Mouse (Mus musculus): ENCODE data around the gene Spsb1.

Gene Spsb1

GRCm38 (mm10) chr4:149893611-149894151 is 61.2 kb downstream of the Spsb1 start:
- ChIA-PET CTCF (interaction anchor here in 2 of 4 experiments (0.9 to 1.2 kb wide), 3 partner anchors 52 to 65 kb away, joined by 3 to 5 read pairs (median 4); no protein-coding TSS in a partner anchor), POLR2A (interaction anchor here in 2 of 4 experiments (0.6 to 2.5 kb wide), 9 partner anchors 9 to 210 kb away, joined by 3 to 8 read pairs (median 4); partner anchors contain the start of gene Spsb1 (in 1 of the 2))

GRCm38 (mm10) chr4:149891172-149891960 is 63.5 kb downstream of the Spsb1 start:
- CTCF ChIA-PET, result interaction anchor here in 3 of 4 experiments (1.0 to 1.5 kb wide), 3 partner anchors 21 to 50 kb away, joined by 3 to 5 read pairs (median 3); no protein-coding TSS in a partner anchor
- POLR2A ChIA-PET, result interaction anchor here in 3 of 4 experiments (0.6 to 2.4 kb wide), 17 partner anchors 7 to 231 kb away, joined by 3 to 10 read pairs (median 5); partner anchors contain the start of gene Spsb1 (in 1 of the 3)

GRCm38 (mm10) chr4:149890551-149890950 is 64.3 kb downstream of the Spsb1 start:
- ChIA-PET CTCF (interaction anchor here (0.6 to 1.5 kb wide), 5 partner anchors 20 to 426 kb away, joined by 3 to 18 read pairs (median 5); no protein-coding TSS in a partner anchor), POLR2A (interaction anchor here in 3 of 4 experiments (0.7 to 2.4 kb wide), 21 partner anchors 8 to 160 kb away, joined by 3 to 10 read pairs (median 5); partner anchors contain the start of gene Spsb1 (in 1 of the 3))

GRCm38 (mm10) chr4:149889851-149890250 is 65.0 kb downstream of the Spsb1 start:
- ChIA-PET POLR2A (interaction anchor here in 3 of 4 experiments (0.5 to 2.4 kb wide), 20 partner anchors 9 to 1080 kb away, joined by 3 to 10 read pairs (median 4); partner anchors contain the start of gene Spsb1 (in 1 of the 3)), CTCF (interaction anchor here in 2 of 4 experiments (1.0 to 1.5 kb wide), 3 partner anchors 9 to 322 kb away, joined by 3 to 5 read pairs (median 3); no protein-coding TSS in a partner anchor)

- CTCF ChIA-PET, result interaction anchor here in 1 of 4 experiments (1.0 kb wide), 1 partner anchor 10 kb away, joined by 3 read pairs; no protein-coding TSS in a partner anchor
- POLR2A ChIA-PET, result interaction anchor here in 3 of 4 experiments (0.6 to 2.4 kb wide), 9 partner anchors 10 to 549 kb away, joined by 3 to 10 read pairs (median 3); no protein-coding TSS in a partner anchor
Measured at GRCm38 (mm10) chr4:149888736-149889470, 65.9 kb downstream of the Spsb1 start.

GRCm38 (mm10) chr4:149888156-149888555 is 66.7 kb downstream of the Spsb1 start:
- ChIA-PET POLR2A (no interaction called here), CTCF (no interaction called here)

GRCm38 (mm10) chr4:149886298-149887271 is 68.3 kb downstream of the Spsb1 start:
- CTCF ChIA-PET, result interaction anchor here in 2 of 4 experiments (0.6 to 0.7 kb wide), 2 partner anchors 167 to 214 kb away, joined by 3 read pairs; no protein-coding TSS in a partner anchor
- POLR2A ChIA-PET, result interaction anchor here (0.5 to 2.1 kb wide), 14 partner anchors 12 to 202 kb away, joined by 3 to 8 read pairs (median 3); no protein-coding TSS in a partner anchor

- POLR2A ChIA-PET, result interaction anchor here in 1 of 4 experiments (1.0 to 1.2 kb wide), 4 partner anchors 10 to 62 kb away, joined by 3 to 4 read pairs (median 3); no protein-coding TSS in a partner anchor
- CTCF ChIA-PET, result interaction anchor here in 1 of 4 experiments (0.5 kb wide), 1 partner anchor 76 kb away, joined by 3 read pairs; no protein-coding TSS in a partner anchor
Measured at GRCm38 (mm10) chr4:149883990-149884389, 70.9 kb downstream of the Spsb1 start.

- ChIA-PET POLR2A (interaction anchor here in 3 of 4 experiments (0.6 to 1.6 kb wide), 13 partner anchors 9 to 205 kb away, joined by 3 to 8 read pairs (median 3); partner anchors contain the start of genes Gpr157 (in 1 of the 3) and Spsb1 (in 1 of the 3)), CTCF (interaction anchor here in 3 of 4 experiments (0.6 to 1.1 kb wide), 4 partner anchors 12 to 85 kb away, joined by 3 to 5 read pairs (median 4); no protein-coding TSS in a partner anchor)
Measured at GRCm38 (mm10) chr4:149882139-149882916, 72.5 kb downstream of the Spsb1 start.

GRCm38 (mm10) chr4:149880908-149881307 is 73.9 kb downstream of the Spsb1 start:
- CTCF ChIA-PET, result no interaction called here

GRCm38 (mm10) chr4:149879980-149880379 is 74.9 kb downstream of the Spsb1 start:
- ChIA-PET CTCF (no interaction called here), POLR2A (interaction anchor here in 2 of 4 experiments (0.5 to 2.0 kb wide), 2 partner anchors 10 to 11 kb away, joined by 5 to 7 read pairs; no protein-coding TSS in a partner anchor)

More at GRCm38 (mm10) chr4:149880908-149881307, 73.9 kb downstream of the Spsb1 start:
- POLR2A ChIA-PET, result interaction anchor here in 1 of 4 experiments (0.7 kb wide), 1 partner anchor 1409 kb away, joined by 3 read pairs; no protein-coding TSS in a partner anchor

- CTCF ChIA-PET, result interaction anchor here in 2 of 4 experiments (1.0 to 1.6 kb wide), 3 partner anchors 125 to 221 kb away, joined by 3 to 6 read pairs (median 6); partner anchors contain the start of gene Tmem201 (in 1 of the 2)
- POLR2A ChIA-PET, result interaction anchor here in 3 of 4 experiments (0.5 to 1.9 kb wide), 7 partner anchors 12 to 103 kb away, joined by 3 to 9 read pairs (median 4); partner anchors contain the start of gene Spsb1 (in 1 of the 3)
Measured at GRCm38 (mm10) chr4:149878021-149878449, 76.8 kb downstream of the Spsb1 start.

- POLR2A ChIA-PET, result interaction anchor here (0.6 to 1.9 kb wide), 16 partner anchors 11 to 939 kb away, joined by 3 to 9 read pairs (median 4); partner anchors contain the start of genes H6pd (in 1 of the 4) and Spsb1 (in 1 of the 4)
- CTCF ChIA-PET, result interaction anchor here in 3 of 4 experiments (0.5 to 2.0 kb wide), 12 partner anchors 23 to 307 kb away, joined by 3 to 7 read pairs (median 4); partner anchors contain the start of gene Tmem201 (in 1 of the 3)
Measured at GRCm38 (mm10) chr4:149877202-149877601, 77.6 kb downstream of the Spsb1 start.

- ChIA-PET POLR2A (interaction anchor here (0.7 to 1.9 kb wide), 13 partner anchors 11 to 132 kb away, joined by 3 to 9 read pairs (median 4); partner anchors contain the start of gene H6pd (in 1 of the 4)), CTCF (interaction anchor here in 3 of 4 experiments (0.9 to 2.0 kb wide), 8 partner anchors 35 to 222 kb away, joined by 3 to 7 read pairs (median 5); partner anchors contain the start of gene Tmem201 (in 1 of the 3))
Measured at GRCm38 (mm10) chr4:149876761-149877160, 78.1 kb downstream of the Spsb1 start.

- CTCF ChIA-PET, result interaction anchor here in 3 of 4 experiments (1.0 to 2.0 kb wide), 4 partner anchors 34 to 216 kb away, joined by 3 to 7 read pairs (median 5); no protein-coding TSS in a partner anchor
- POLR2A ChIA-PET, result interaction anchor here in 2 of 4 experiments (0.6 to 1.9 kb wide), 5 partner anchors 15 to 83 kb away, joined by 3 to 6 read pairs (median 3); no protein-coding TSS in a partner anchor
Measured at GRCm38 (mm10) chr4:149875986-149876501, 78.8 kb downstream of the Spsb1 start.
